Mouse (Mus musculus) G1E (cell line): ENCODE data around the gene Tnfrsf13c.

Experiments
- CTCF ChIP-seq: IDR thresholded peaks from 2 replicates; pipeline ENCODE4 v1.5.1; 2012; ENCODE audit warnings: low read depth, low read length, inconsistent platforms, mixed read lengths
- GATA1 ChIP-seq: IDR thresholded peaks from 2 replicates; pipeline ENCODE4 v1.6.1; 2012; ENCODE audit warnings: borderline replicate concordance, low read length, inconsistent platforms, mixed read lengths

DNA sequence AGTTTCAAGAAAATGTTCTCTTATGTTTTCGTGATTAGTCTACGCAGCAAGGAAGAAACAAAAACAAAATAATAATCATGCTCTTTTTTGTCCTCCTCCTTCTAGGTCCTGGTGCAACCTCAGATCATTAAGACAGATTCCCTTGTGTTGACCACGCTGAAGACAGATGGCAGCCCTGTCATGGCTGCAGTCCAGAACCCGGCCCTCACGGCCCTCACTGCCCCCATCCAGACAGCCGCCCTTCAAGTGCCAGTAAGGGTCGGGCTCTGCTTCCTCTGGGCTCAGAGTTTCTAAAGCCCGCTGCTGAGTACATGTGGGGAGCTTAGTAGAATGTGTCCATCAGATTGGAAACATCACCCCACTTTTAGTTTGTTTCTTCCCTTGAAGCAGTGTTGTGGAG lies 51.5 kb downstream of the Tnfrsf13c start:
- TF ChIP-seq CTCF = no peak
- no peak for TF ChIP-seq GATA1
